Mouse (Mus musculus) midbrain, embryonic 12.5 days (tissue): ENCODE measurements around the gene Anxa5. TPM values are rescaled to one million over a fixed set of nuclear protein-coding genes. Genes with fewer than 3 reads are reported as not detected.
A peak's percentile ranks its signal among the peaks of the same experiment; 100 is the strongest.

Source experiments
- ATAC-seq: fragments of 200-750 bp; cut with Nextera tagmentation; 2 replicates; pipeline ENCODE4 v1.8.0; 2017; ENCODE audit warnings: low read depth, moderate TSS enrichment, moderate library complexity; ENCODE audit not compliant: low FRiP score
- H3K27ac ChIP-seq: fragments of 300-500 bp; sonication (generic); replicated peaks from 2 replicates; pipeline ENCODE4 v1.5.1; 2016; ENCODE audit warnings: mild to moderate bottlenecking
- H3K27me3 ChIP-seq: fragments of 300-500 bp; sonication (generic); 2 replicates; pipeline ENCODE4 v1.6.1; 2016; ENCODE audit warnings: mild to moderate bottlenecking
- H3K36me3 ChIP-seq: fragments of 300-500 bp; sonication (generic); 2 replicates; pipeline ENCODE4 v1.6.1; 2016
- H3K4me1 ChIP-seq: fragments of 300-500 bp; sonication (generic); 2 replicates; pipeline ENCODE4 v1.6.1; 2016
- H3K4me2 ChIP-seq: fragments of 300-500 bp; sonication (generic); replicated peaks from 2 replicates; pipeline ENCODE4 v1.6.1; 2016; ENCODE audit warnings: mild to moderate bottlenecking, moderate library complexity
- H3K4me3 ChIP-seq: fragments of 300-500 bp; sonication (generic); 2 replicates; pipeline ENCODE4 v1.5.1; 2016; ENCODE audit warnings: mild to moderate bottlenecking
- H3K9ac ChIP-seq: fragments of 300-500 bp; sonication (generic); replicated peaks from 2 replicates; pipeline ENCODE4 v1.6.1; 2016; ENCODE audit warnings: mild to moderate bottlenecking, moderate library complexity
- H3K9me3 ChIP-seq: fragments of 300-500 bp; sonication (generic); 2 replicates; pipeline ENCODE4 v1.6.1; 2016; ENCODE audit warnings: mild to moderate bottlenecking
- WGBS: fragments of 180-500 bp; shearing (Covaris S2); methylation state at CpG from one replicate; pipeline ENCODE4 v1.1.7; 2016; 5-methylcytosine and 5-hydroxymethylcytosine counted together
- polyA plus RNA-seq: library from polyadenylated mRNA; unstranded; fragments of >200 nt; fragmentation: Nextera tagmentation; extraction: Ambion mirVana; gene quantifications from 2 replicates; pipeline ENCODE4 v1.2.1, GENCODE M21; 2016

Gene Anxa5
- polyA plus RNA-seq: 75.4 and 90.1 TPM in 2 replicates

GRCm38 (mm10) chr3:36475532-36476087 is at the start of gene Anxa5, which contains the start of gene 1810062G17Rik:
Anxa5 (minus strand) TSS chr3:36475894.
1810062G17Rik (plus strand) TSS chr3:36475937.
- peak within 1 kb of the TSS; percentile 53 for H3K4me3 ChIP-seq
- peak; percentile 97 for ATAC-seq
- 0 out of 2 replicates have a peak within 1 kb of the TSS, but pooled peaks have one; percentile 7 for H3K27ac ChIP-seq
- H3K4me1 ChIP-seq: peaks cover 20% of the 10 kb centered on the region
- peak within 1 kb of the TSS; percentile 55 for H3K9ac ChIP-seq
- H3K27me3 ChIP-seq: peaks cover 12% of the 10 kb centered on the region; the same call in 1 of the 2 replicates
- H3K9me3 ChIP-seq: no peaks in the 10 kb centered on the region
- 0% methylated on average over 30 of the region's 32 CpGs for WGBS
- H3K36me3 ChIP-seq: no peaks in the 10 kb centered on the region
- H3K4me2 ChIP-seq: peak within 1 kb of the TSS; percentile 91

DNA sequence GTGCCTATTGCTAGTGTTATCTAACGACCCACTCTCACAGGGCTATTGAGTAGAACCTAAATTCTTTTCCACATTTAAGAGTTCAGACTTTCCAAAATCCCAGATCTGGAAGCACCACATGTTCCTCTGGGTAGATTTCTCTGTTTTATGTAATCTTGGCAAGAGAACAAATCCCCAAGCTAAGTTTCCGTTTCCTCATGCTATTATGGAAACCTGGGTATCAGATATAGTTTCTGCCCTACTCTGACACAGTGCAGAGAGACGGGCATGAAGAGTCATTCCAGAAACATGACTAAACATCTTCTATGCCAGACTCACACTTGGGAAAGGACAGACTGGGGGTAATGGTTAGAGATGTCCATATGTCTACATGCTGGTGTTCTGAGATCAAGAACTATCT is 48.8 kb upstream of the Anxa5 start:
- no peaks in the 10 kb centered on the region for H3K9me3 ChIP-seq
- WGBS: 82% methylated on average over 3 of the region's 3 CpGs
- peaks cover 7% of the 10 kb centered on the region for H3K4me1 ChIP-seq
- H3K27ac ChIP-seq: no peak overlapping the region
- H3K9ac ChIP-seq: no peak overlapping the region
- H3K27me3 ChIP-seq: peaks cover 33% of the 10 kb centered on the region
- ATAC-seq: no peak
- H3K4me2 ChIP-seq: no peak overlapping the region
- H3K36me3 ChIP-seq: no peaks in the 10 kb centered on the region
- no peak overlapping the region for H3K4me3 ChIP-seq

DNA sequence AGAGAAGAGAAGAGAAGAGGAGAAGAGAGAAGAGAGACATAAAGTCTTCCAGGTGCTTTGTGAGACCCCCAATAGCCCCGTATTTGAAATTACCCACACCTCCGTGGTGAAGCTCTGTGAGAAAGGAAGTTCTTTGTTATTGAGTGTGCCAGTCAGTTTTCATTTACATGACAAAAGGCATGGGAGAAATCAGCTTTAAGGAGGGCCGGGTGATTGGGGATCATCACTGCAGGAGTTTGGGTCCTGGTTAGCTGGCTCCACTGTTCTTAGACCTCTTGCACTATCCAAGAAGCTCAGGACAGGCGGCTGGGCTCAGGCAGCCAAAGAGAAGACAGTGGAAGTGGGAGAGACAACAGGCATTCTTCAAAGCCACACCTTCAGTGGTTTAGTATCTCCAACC is 46.4 kb upstream of the Anxa5 start:
- no peak overlapping the region for H3K9ac ChIP-seq
- ATAC-seq: no peak

DNA sequence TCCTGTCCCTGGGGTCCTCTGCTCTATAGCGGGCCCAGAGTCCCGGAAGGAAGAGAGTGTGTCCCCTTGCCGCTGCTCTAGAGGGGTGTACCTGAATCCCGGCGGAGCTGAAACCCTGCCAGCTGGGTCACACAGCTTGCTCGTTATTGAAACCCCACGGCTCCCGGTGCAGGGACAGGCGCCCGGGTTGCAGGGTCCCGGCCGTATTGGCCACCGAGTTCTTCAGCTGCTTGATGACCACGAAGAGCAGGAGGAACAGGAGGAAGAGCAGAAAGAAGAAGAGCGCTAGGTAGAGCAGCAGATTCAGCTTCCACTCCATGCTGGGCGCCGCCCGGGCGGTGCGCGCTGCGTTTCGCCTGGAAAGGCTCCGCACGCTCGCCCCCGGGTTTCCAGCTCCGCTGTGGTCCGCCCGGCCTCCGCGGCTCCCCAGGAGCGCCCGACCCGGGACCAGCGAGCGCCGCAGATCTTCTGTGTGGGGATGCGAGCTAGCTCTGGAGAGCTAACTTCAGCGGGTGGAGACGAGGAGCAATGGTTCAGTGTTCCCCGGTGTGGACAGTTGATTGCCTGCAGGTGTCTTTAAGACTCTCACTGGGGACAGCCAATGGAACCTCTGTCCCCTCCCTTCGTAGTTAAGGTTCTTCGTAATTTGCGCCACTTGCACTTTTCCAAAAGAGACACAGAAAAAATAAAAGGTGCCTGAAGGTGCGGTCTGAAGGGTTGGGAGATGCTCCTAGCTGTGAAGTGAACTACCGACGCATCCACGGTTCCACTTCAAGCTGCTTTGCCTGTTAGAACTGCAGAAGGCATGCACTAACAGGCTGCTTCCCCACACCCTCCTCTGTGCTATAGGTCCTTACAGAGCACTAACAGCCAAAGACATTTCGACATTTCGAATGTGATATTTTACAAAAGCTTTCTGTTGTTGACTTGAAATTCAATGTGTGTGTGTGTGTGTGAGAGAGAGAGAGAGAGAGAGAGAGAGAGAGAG is 45.7 kb upstream of the Anxa5 start, which contains the start of gene Gm11549:
Gm11549 (minus strand) TSS at position 741 of the 988 bp plus-strand sequence.
- Histone ChIP-seq H3K27me3 (peaks cover 38% of the 10 kb centered on the region), H3K4me3 (peak within 1 kb of the TSS; percentile 61), H3K27ac (no peak within 1 kb of the TSS), H3K36me3 (no peaks in the 10 kb centered on the region), H3K4me2 (peak within 1 kb of the TSS; percentile 96), H3K9me3 (no peaks in the 10 kb centered on the region), H3K4me1 (peaks cover 7% of the 10 kb centered on the region), H3K9ac (peak within 1 kb of the TSS; percentile 64)
- under 1% methylated on average over 51 of the region's 51 CpGs for WGBS
- peak; percentile 71 for ATAC-seq

More for the DNA sequence above, 46.4 kb upstream of the Anxa5 start:
- H3K4me1 ChIP-seq: peaks cover 7% of the 10 kb centered on the region
- H3K4me2 ChIP-seq: peak overlapping the region; percentile 96
- WGBS: 2% methylated on average over 4 of the region's 4 CpGs
- H3K9me3 ChIP-seq: no peaks in the 10 kb centered on the region
- peaks cover 36% of the 10 kb centered on the region for H3K27me3 ChIP-seq
- no peak overlapping the region for H3K27ac ChIP-seq
- H3K36me3 ChIP-seq: no peaks in the 10 kb centered on the region
- 0 out of 2 replicates have a peak overlapping the region, but pooled peaks have one; percentile 61 for H3K4me3 ChIP-seq

DNA sequence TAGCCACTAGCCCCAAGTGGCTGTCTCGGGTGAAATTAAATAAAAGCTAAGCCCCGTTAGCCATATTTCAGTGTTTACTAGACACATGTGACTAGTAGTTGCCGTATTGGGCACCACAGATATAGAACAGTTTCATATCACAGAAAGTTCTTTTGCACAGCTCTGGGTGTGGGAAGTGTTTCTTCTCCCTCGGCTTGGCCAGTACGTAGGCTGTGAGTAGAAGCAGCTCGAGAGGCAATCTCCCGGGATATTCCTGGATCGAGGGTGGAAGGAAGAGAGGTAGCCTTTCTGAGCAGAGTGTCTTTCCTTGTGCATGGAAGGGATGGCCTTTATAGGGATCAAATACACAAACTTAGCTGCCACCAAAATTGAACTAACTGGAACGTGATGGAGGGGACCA is 40.5 kb upstream of the Anxa5 start:
- Histone ChIP-seq H3K27ac (no peak overlapping the region), H3K9ac (no peak overlapping the region), H3K36me3 (no peaks in the 10 kb centered on the region), H3K27me3 (peaks cover 22% of the 10 kb centered on the region), H3K4me1 (peaks cover 3% of the 10 kb centered on the region; the same call in 1 of the 2 replicates), H3K9me3 (no peaks in the 10 kb centered on the region), H3K4me2 (no peak overlapping the region), H3K4me3 (no peak overlapping the region)
- WGBS: 93% methylated on average over 9 of the region's 9 CpGs
- no peak for ATAC-seq

DNA sequence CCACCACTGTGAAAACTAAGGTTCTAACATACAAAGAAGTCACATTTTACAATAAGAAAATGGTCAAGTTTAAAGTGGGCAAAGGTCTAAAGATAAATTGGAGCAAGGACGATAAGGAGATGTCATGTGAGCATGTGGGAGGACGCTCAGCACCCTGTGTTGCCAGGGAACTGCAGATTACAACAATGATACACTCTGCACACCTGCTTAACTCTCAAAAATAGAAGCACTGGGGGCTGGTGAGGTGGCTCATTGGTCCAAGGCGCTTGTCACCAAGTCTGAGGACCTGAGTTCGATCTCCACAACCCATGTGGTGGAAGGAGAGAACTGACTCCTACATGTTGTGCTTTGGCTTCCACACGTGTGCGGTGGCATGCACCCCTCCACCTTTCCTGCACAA is 35.8 kb upstream of the Anxa5 start:
- Histone ChIP-seq H3K4me3 (no peak overlapping the region), H3K9ac (no peak overlapping the region), H3K9me3 (no peaks in the 10 kb centered on the region), H3K36me3 (no peaks in the 10 kb centered on the region), H3K4me2 (no peak overlapping the region), H3K27ac (no peak overlapping the region), H3K27me3 (0 out of 2 replicates have a peak, but pooled peaks cover 2% of the 10 kb centered on the region), H3K4me1 (no peaks in the 10 kb centered on the region)
- ATAC-seq: no peak
- 94% methylated on average over 6 of the region's 6 CpGs for WGBS

GRCm38 (mm10) chr3:36505809-36506735 is 30.4 kb upstream of the Anxa5 start:
- 50% methylated on average over 10 of the region's 10 CpGs for WGBS
- Histone ChIP-seq H3K9ac (no peak overlapping the region), H3K4me2 (no peak overlapping the region), H3K4me1 (peaks cover 11% of the 10 kb centered on the region; the same call in 1 of the 2 replicates), H3K9me3 (no peaks in the 10 kb centered on the region), H3K27ac (peak overlapping the region; percentile 75), H3K4me3 (no peak overlapping the region), H3K27me3 (no peaks in the 10 kb centered on the region), H3K36me3 (no peaks in the 10 kb centered on the region)
- ATAC-seq: peak; percentile 72

- 68% methylated on average over 8 of the region's 8 CpGs for WGBS
- peak overlapping the region; percentile 75 for H3K27ac ChIP-seq
- H3K9ac ChIP-seq: no peak overlapping the region
- no peak overlapping the region for H3K4me2 ChIP-seq
- 0 out of 2 replicates have a peak, but pooled peaks have one; percentile 30 for ATAC-seq
- H3K4me1 ChIP-seq: peaks cover 11% of the 10 kb centered on the region; the same call in 1 of the 2 replicates
- H3K4me3 ChIP-seq: no peak overlapping the region
- H3K27me3 ChIP-seq: no peaks in the 10 kb centered on the region
- no peaks in the 10 kb centered on the region for H3K9me3 ChIP-seq
- H3K36me3 ChIP-seq: no peaks in the 10 kb centered on the region
Observed at GRCm38 (mm10) chr3:36505306-36505705, 29.6 kb upstream of the Anxa5 start.

DNA sequence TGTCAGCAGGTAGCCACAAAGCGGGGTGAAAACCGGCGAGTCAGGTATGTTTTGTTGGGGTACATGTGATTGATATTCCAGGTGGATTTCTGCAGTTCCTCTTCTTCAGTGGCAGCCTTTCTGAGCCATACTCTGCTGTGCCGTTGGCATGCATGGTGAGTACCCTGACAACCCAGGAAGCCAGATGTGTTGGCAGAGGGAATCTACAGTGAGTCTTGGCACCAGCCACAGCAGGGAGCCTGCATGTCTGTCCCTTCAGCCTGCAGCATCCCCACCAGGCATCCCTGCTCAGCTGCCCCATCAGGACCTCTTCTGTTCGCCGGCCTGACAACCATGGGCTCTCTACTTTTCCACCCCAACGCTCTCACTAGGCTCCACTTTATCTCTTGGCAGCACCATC is 25.9 kb upstream of the Anxa5 start:
- H3K27me3 ChIP-seq: no peaks in the 10 kb centered on the region
- 77% methylated on average over 7 of the region's 7 CpGs for WGBS
- no peaks in the 10 kb centered on the region for H3K36me3 ChIP-seq
- H3K9me3 ChIP-seq: no peaks in the 10 kb centered on the region
- no peak for ATAC-seq
- no peak overlapping the region for H3K27ac ChIP-seq
- peaks cover 11% of the 10 kb centered on the region; the same call in 1 of the 2 replicates for H3K4me1 ChIP-seq
- H3K9ac ChIP-seq: no peak overlapping the region
- H3K4me3 ChIP-seq: no peak overlapping the region
- no peak overlapping the region for H3K4me2 ChIP-seq

- peaks cover 7% of the 10 kb centered on the region; the same call in 1 of the 2 replicates for H3K4me1 ChIP-seq
- H3K36me3 ChIP-seq: no peaks in the 10 kb centered on the region
- no peak overlapping the region for H3K27ac ChIP-seq
- H3K4me2 ChIP-seq: no peak overlapping the region
- 88% methylated on average over 8 of the region's 8 CpGs for WGBS
- no peaks in the 10 kb centered on the region for H3K27me3 ChIP-seq
- H3K4me3 ChIP-seq: no peak overlapping the region
- H3K9me3 ChIP-seq: no peaks in the 10 kb centered on the region
- no peak for ATAC-seq
- no peak overlapping the region for H3K9ac ChIP-seq
Observed at GRCm38 (mm10) chr3:36500976-36501375, 25.3 kb upstream of the Anxa5 start.

GRCm38 (mm10) chr3:36499418-36499817 is 23.7 kb upstream of the Anxa5 start:
- Histone ChIP-seq H3K4me1 (no peaks in the 10 kb centered on the region; the same call in 1 of the 2 replicates), H3K9me3 (no peaks in the 10 kb centered on the region), H3K27ac (no peak overlapping the region), H3K36me3 (no peaks in the 10 kb centered on the region), H3K9ac (no peak overlapping the region), H3K4me2 (no peak overlapping the region), H3K27me3 (no peaks in the 10 kb centered on the region), H3K4me3 (no peak overlapping the region)
- 95% methylated on average over 7 of the region's 7 CpGs for WGBS
- ATAC-seq: no peak
